Mouse (Mus musculus) cerebellum, adult 2 months (tissue): ENCODE data around the gene Tmem198.

Experiments used
- CTCF ChIP-seq: fragments of 200-500 bp; IDR thresholded peaks from 2 replicates; pipeline ENCODE4 v1.5.1; 2011; ENCODE audit warnings: low read depth, mild to moderate bottlenecking, control low read depth, low read length, moderate library complexity, borderline replicate concordance; ENCODE audit not compliant: insufficient read depth
- POLR2A ChIP-seq: fragments of 200-500 bp; IDR thresholded peaks from 2 replicates; pipeline ENCODE4 v1.6.1; 2011; ENCODE audit warnings: low read length, control low read depth, borderline replicate concordance; ENCODE audit not compliant: insufficient read depth

DNA sequence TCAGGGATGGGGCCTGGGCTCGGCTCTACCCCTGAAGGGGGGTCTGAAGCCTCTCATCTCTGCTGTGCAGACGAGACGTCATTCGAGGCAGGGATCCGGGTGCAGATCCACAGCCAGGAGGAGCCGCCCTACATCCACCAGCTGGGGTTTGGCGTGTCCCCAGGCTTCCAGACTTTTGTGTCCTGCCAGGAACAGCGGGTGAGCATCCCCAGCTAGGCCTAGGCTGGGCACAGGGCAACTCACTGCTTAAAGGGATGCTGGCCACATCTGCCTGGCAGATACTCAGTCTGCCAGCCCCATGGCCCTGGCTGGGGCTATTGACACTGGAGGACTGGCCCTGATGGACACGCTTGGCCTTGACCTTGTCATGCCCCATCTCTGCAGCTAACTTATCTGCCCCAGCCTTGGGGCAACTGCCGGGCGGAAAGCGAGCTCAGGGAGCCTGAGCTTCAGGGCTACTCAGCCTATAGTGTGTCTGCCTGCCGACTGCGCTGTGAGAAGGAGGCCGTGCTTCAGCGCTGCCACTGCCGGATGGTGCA, 10.0 kb upstream of the Tmem198 start:
- no peak for TF ChIP-seq POLR2A
- TF ChIP-seq CTCF: no peak
